Mouse (Mus musculus) CH12.LX (cell line): ENCODE results near the gene Scly. TPM values are rescaled to one million over a fixed set of nuclear protein-coding genes. Genes with fewer than 3 reads are reported as not detected.

Experiments used
- DNase-seq: peaks from one replicate; pipeline ENCODE4 v3.0.0-alpha.2; 2013; ENCODE audit errors: extremely low read depth
- H3K27ac ChIP-seq: 2 replicates; pipeline ENCODE4 v1.5.1; 2012; ENCODE audit warnings: low read depth, mild to moderate bottlenecking, control low read depth, moderate library complexity; ENCODE audit not compliant: insufficient read depth
- H3K27me3 ChIP-seq: replicated peaks from 2 replicates; pipeline ENCODE3; 2012; ENCODE audit warnings: inconsistent platforms
- H3K36me3 ChIP-seq, 2 experiments: replicated peaks in 1 of 2; 2 replicates each; pipeline versions ENCODE3 to v1.6.1; 2012; ENCODE audit warnings: inconsistent platforms in 1 of 2, low read length in 1 of 2, mild to moderate bottlenecking in 1 of 2, mixed read lengths in 1 of 2, moderate library complexity in 1 of 2; ENCODE audit not compliant: control insufficient read depth in 1 of 2, insufficient read depth in 1 of 2
- H3K4me1 ChIP-seq, 2 experiments: 2 replicates each; pipeline ENCODE4 v1.6.1; 2012; ENCODE audit warnings: inconsistent platforms in 1 of 2, moderate library complexity in 1 of 2; ENCODE audit not compliant: insufficient read depth in 2 of 2, control insufficient read depth in 1 of 2
- H3K4me2 ChIP-seq: 2 replicates; pipeline ENCODE4 v1.6.1; 2012; ENCODE audit warnings: low read depth, mild to moderate bottlenecking, control low read depth; ENCODE audit not compliant: poor library complexity, insufficient read depth, severe bottlenecking
- H3K4me3 ChIP-seq, 3 experiments: fragments of 150-350 bp in 1 of 3; sonication (generic) in 1 of 3; replicated peaks in 1 of 3; 2 replicates each; pipeline versions ENCODE3 to v1.5.1; 2011 to 2012; ENCODE audit warnings: low read depth in 2 of 3, low read length in 2 of 3, mild to moderate bottlenecking in 2 of 3, moderate library complexity in 2 of 3, control low read depth in 1 of 3, improper control_type of control experiment in 1 of 3, inconsistent platforms in 1 of 3, mixed read lengths in 1 of 3; ENCODE audit not compliant: poor library complexity in 1 of 3
- H3K79me2 ChIP-seq: replicated peaks from 2 replicates; pipeline ENCODE4 v1.6.1; 2012; ENCODE audit warnings: mild to moderate bottlenecking, moderate library complexity; ENCODE audit not compliant: control insufficient read depth, poor library complexity, insufficient read depth, severe bottlenecking; ENCODE audit errors: extremely low read depth
- H3K9ac ChIP-seq: 2 replicates; pipeline ENCODE4 v1.6.1; 2012; ENCODE audit warnings: low read depth, mild to moderate bottlenecking, control low read depth, moderate library complexity; ENCODE audit not compliant: insufficient read depth
- H3K9me3 ChIP-seq: replicated peaks from 2 replicates; pipeline ENCODE3; 2012; ENCODE audit warnings: low read length, inconsistent platforms, mixed read lengths
- CHD1 ChIP-seq: IDR thresholded peaks from 2 replicates; pipeline ENCODE4 v1.6.1; 2012; ENCODE audit warnings: low read depth, low read length, improper control_type of control experiment, inconsistent platforms
- CTCF ChIP-seq, 2 experiments: IDR thresholded peaks in 1 of 2; conservative IDR thresholded peaks in 1 of 2; 2 replicates each; pipeline ENCODE4 v1.5.1; 2011 to 2012; ENCODE audit warnings: low read depth in 2 of 2, low read length in 2 of 2, improper control_type of control experiment in 1 of 2, inconsistent platforms in 1 of 2, mild to moderate bottlenecking in 1 of 2, moderate library complexity in 1 of 2
- E2F4 ChIP-seq: IDR thresholded peaks from 2 replicates; pipeline ENCODE4 v1.6.1; 2011; ENCODE audit warnings: low read depth, low read length, improper control_type of control experiment; ENCODE audit not compliant: insufficient replicate concordance
- ELF1 ChIP-seq: IDR thresholded peaks from 2 replicates; pipeline ENCODE4 v1.6.1; 2014; ENCODE audit warnings: low read depth, mild to moderate bottlenecking, inconsistent platforms, low read length, improper control_type of control experiment
- EP300 ChIP-seq: IDR thresholded peaks from 2 replicates; pipeline ENCODE4 v1.6.1; 2011; ENCODE audit warnings: low read length, improper control_type of control experiment
- GABPA ChIP-seq: IDR thresholded peaks from 2 replicates; pipeline ENCODE4 v1.6.1; 2012; ENCODE audit warnings: low read depth, low read length, improper control_type of control experiment, inconsistent platforms; ENCODE audit not compliant: insufficient replicate concordance
- HCFC1 ChIP-seq: IDR thresholded peaks from 2 replicates; pipeline ENCODE4 v1.6.1; 2012; ENCODE audit warnings: low read depth, mild to moderate bottlenecking, inconsistent platforms, low read length, improper control_type of control experiment
- IRF4 ChIP-seq: IDR thresholded peaks from 2 replicates; pipeline ENCODE4 v1.6.1; 2014; ENCODE audit warnings: low read depth, mild to moderate bottlenecking, inconsistent platforms, low read length, improper control_type of control experiment
- JUN ChIP-seq: IDR thresholded peaks from 2 replicates; pipeline ENCODE4 v1.6.1; 2011; ENCODE audit warnings: low read depth, mild to moderate bottlenecking, low read length, improper control_type of control experiment, moderate library complexity; ENCODE audit not compliant: insufficient read depth
- JUND ChIP-seq: conservative IDR thresholded peaks from 2 replicates; pipeline ENCODE4 v1.6.1; 2011; ENCODE audit warnings: low read depth, low read length, improper control_type of control experiment
- KAT2A ChIP-seq: IDR thresholded peaks from 2 replicates; pipeline ENCODE4 v1.6.1; 2012; ENCODE audit warnings: low read length, improper control_type of control experiment, inconsistent platforms; ENCODE audit not compliant: insufficient replicate concordance
- MAX ChIP-seq: IDR thresholded peaks from 2 replicates; pipeline ENCODE4 v1.6.1; 2011; ENCODE audit warnings: low read length, improper control_type of control experiment
- MEF2A ChIP-seq: IDR thresholded peaks from 2 replicates; pipeline ENCODE4 v1.6.1; 2014; ENCODE audit warnings: low read depth, mild to moderate bottlenecking, inconsistent platforms, low read length, improper control_type of control experiment, borderline replicate concordance
- NELFE ChIP-seq: IDR thresholded peaks from 2 replicates; pipeline ENCODE4 v1.6.1; 2011; ENCODE audit warnings: low read depth, low read length, improper control_type of control experiment
- POLR2AphosphoS2 ChIP-seq: IDR thresholded peaks from 2 replicates; pipeline ENCODE4 v1.6.1; 2011; ENCODE audit warnings: low read depth, low read length, improper control_type of control experiment
- RAD21 ChIP-seq: IDR thresholded peaks from 2 replicates; pipeline ENCODE4 v1.6.1; 2011; ENCODE audit warnings: low read depth, mild to moderate bottlenecking, low read length, improper control_type of control experiment, moderate library complexity
- RCOR1 ChIP-seq: conservative IDR thresholded peaks from 2 replicates; pipeline ENCODE4 v1.6.1; 2012; ENCODE audit warnings: low read depth, mild to moderate bottlenecking, inconsistent platforms, low read length, improper control_type of control experiment
- SMC3 ChIP-seq: IDR thresholded peaks from 2 replicates; pipeline ENCODE4 v1.6.1; 2011; ENCODE audit warnings: low read depth, low read length, improper control_type of control experiment
- TBP ChIP-seq: conservative IDR thresholded peaks from 2 replicates; pipeline ENCODE4 v1.6.1; 2011; ENCODE audit warnings: low read depth, low read length, improper control_type of control experiment
- UBTF ChIP-seq: IDR thresholded peaks from 2 replicates; pipeline ENCODE4 v1.6.1; 2012; ENCODE audit warnings: low read depth, mild to moderate bottlenecking, inconsistent platforms, low read length, improper control_type of control experiment, moderate library complexity
- USF1 ChIP-seq: IDR thresholded peaks from 2 replicates; pipeline ENCODE4 v1.6.1; 2014; ENCODE audit warnings: low read depth, mild to moderate bottlenecking, inconsistent platforms, low read length, improper control_type of control experiment
- ZC3H11A ChIP-seq: IDR thresholded peaks from 2 replicates; pipeline ENCODE4 v1.6.1; 2012; ENCODE audit warnings: low read depth, mild to moderate bottlenecking, inconsistent platforms, low read length, improper control_type of control experiment
- ZKSCAN1 ChIP-seq: IDR thresholded peaks from 2 replicates; pipeline ENCODE4 v1.6.1; 2012; ENCODE audit warnings: low read depth, inconsistent platforms, low read length, improper control_type of control experiment, borderline replicate concordance
- dilution Hi-C: fragments of 300-500 bp; cut with MboI; formaldehyde crosslinking; loops from 2 replicates; pipeline ENCODE4 v1.14.3; 2020; ENCODE audit warnings: low sequenced_read_pairs; ENCODE audit not compliant: extremely low pct_unique_long_range_greater_than_20kb, extremely low pct_ligation_motif_present
- in situ Hi-C: fragments of 300-500 bp; cut with MboI; formaldehyde crosslinking; loops from 3 replicates; pipeline ENCODE4 v1.14.3; 2019; ENCODE audit warnings: low sequenced_read_pairs, low pct_ligation_motif_present, low pct_unique_long_range_greater_than_20kb, mixed read lengths
- polyA plus RNA-seq: library from polyadenylated mRNA; unstranded; fragments of >175 nt; gene quantifications from 2 replicates; pipeline ENCODE4 v1.2.1, GENCODE M21; 2012; ENCODE audit warnings: low read depth; ENCODE audit not compliant: insufficient read length
- total RNA-seq, 2 experiments: library from RNA; depleted of rRNA; stranded (reverse); fragments of 300-350 nt in 1 of 2; fragments of >200 nt in 1 of 2; gene quantifications; 2 replicates each; pipeline ENCODE4 v1.2.3; 2012 to 2014

Scly gene
- total and polyA plus RNA-seq, 3 experiments: 15.8 to 71.2 (median 25.6) TPM

- no peak overlapping the region for H3K4me3 ChIP-seq
- H3K4me2 ChIP-seq: no peak overlapping the region
- no peak for TF ChIP-seq GABPA
- no peak for TF ChIP-seq ELF1
- no peak for TF ChIP-seq KAT2A
- no peak for TF ChIP-seq TBP
- no peak for TF ChIP-seq MEF2A
- TF ChIP-seq HCFC1: no peak
- no peak for TF ChIP-seq CHD1
- TF ChIP-seq JUN: no peak
- TF ChIP-seq, all 38 proteins: peak for 0
- no peaks in the 10 kb centered on the region for H3K79me2 ChIP-seq
- H3K9ac ChIP-seq: no peak overlapping the region
- dilution Hi-C loops: no loop called here
- peaks cover 17 to 63% of the 10 kb centered on the region in 2 experiments for H3K36me3 ChIP-seq
- DNase-seq: no peak
- in situ Hi-C loops: no loop called here
- no peaks in the 10 kb centered on the region for H3K4me1 ChIP-seq
- H3K9me3 ChIP-seq: no peaks in the 10 kb centered on the region
- no peaks in the 10 kb centered on the region for H3K27me3 ChIP-seq
- no peak overlapping the region for H3K27ac ChIP-seq
Measured at GRCm38 (mm10) chr1:91272260-91272659, 25.9 kb upstream of the Scly start.

DNA sequence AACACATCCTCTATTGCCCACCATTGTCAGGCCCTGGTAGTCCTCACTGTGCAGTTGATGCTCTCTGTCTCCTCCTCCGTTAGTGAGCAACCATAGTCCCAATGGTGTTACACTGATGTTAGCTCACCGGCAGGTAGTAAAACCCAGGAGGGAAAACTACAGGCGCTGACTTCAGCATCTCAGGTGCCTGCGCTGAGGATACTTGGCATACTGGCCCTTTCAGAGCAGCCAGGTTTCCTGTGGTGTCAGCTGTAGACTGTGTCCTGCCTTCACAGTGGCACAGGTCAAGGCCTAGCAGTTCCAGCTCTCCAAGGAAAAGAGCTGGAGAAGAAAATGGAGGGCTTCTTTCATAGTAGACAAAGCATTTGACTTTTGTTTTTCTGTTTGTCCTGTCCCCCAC lies 21.6 kb upstream of the Scly start:
- TF ChIP-seq SMC3 (no peak), GABPA (no peak), RAD21 (no peak), EP300 (no peak), USF1 (no peak), E2F4 (no peak), ZC3H11A (no peak), IRF4 (no peak), CHD1 (no peak), CTCF (conservative IDR thresholded peaks at IDR 0.05 in 1 of 2, IDR thresholded peaks at IDR 0.05 in 1 of 2; ENCODE audit: low read depth in 2 of 2, low read length in 2 of 2) (no peak), JUND (no peak), NELFE (no peak), KAT2A (no peak), UBTF (no peak), POLR2AphosphoS2 (no peak), RCOR1 (no peak), ZKSCAN1 (no peak), MAX (no peak), JUN (no peak)
- Histone ChIP-seq H3K79me2 (no peaks in the 10 kb centered on the region), H3K4me1 (no peaks in the 10 kb centered on the region), H3K36me3 (peaks cover 35 to 83% of the 10 kb centered on the region in 2 experiments), H3K4me2 (no peak overlapping the region), H3K27ac (no peak overlapping the region), H3K9me3 (no peaks in the 10 kb centered on the region), H3K9ac (no peak overlapping the region), H3K4me3 (no peak overlapping the region), H3K27me3 (no peaks in the 10 kb centered on the region)
- DNase-seq: no peak
- dilution Hi-C loops (no loop called here), in situ Hi-C loops (no loop called here)
